Mouse (Mus musculus) midbrain, embryonic 15.5 days (tissue): Measurements from ENCODE around the gene Sox15. TPM values are rescaled to one million over a fixed set of nuclear protein-coding genes. Genes with fewer than 3 reads are reported as not detected.
A peak's percentile ranks its signal among the peaks of the same experiment; 100 is the strongest.

Source experiments
- ATAC-seq: fragments of 200-750 bp; cut with Nextera tagmentation; replicated peaks from 2 replicates; pipeline ENCODE4 v1.8.0; 2017; ENCODE audit warnings: moderate TSS enrichment
- H3K27ac ChIP-seq: fragments of 300-500 bp; sonication (generic); 2 replicates; pipeline ENCODE4 v1.5.1; 2015; ENCODE audit warnings: mild to moderate bottlenecking, inconsistent platforms
- H3K27me3 ChIP-seq: fragments of 300-500 bp; sonication (generic); replicated peaks from 2 replicates; pipeline ENCODE4 v1.6.1; 2015; ENCODE audit warnings: inconsistent platforms
- H3K36me3 ChIP-seq: fragments of 300-500 bp; sonication (generic); replicated peaks from 2 replicates; pipeline ENCODE4 v1.6.1; 2015; ENCODE audit warnings: inconsistent platforms
- H3K4me1 ChIP-seq: fragments of 300-500 bp; sonication (generic); 2 replicates; pipeline ENCODE4 v1.6.1; 2015; ENCODE audit warnings: inconsistent platforms
- H3K4me2 ChIP-seq: fragments of 300-500 bp; sonication (generic); 2 replicates; pipeline ENCODE4 v1.6.1; 2015; ENCODE audit warnings: inconsistent platforms, mild to moderate bottlenecking, moderate library complexity
- H3K4me3 ChIP-seq: fragments of 300-500 bp; sonication (generic); 2 replicates; pipeline ENCODE4 v1.5.1; 2015; ENCODE audit warnings: mild to moderate bottlenecking, inconsistent platforms
- H3K9ac ChIP-seq: fragments of 300-500 bp; sonication (generic); 2 replicates; pipeline ENCODE4 v1.6.1; 2015; ENCODE audit warnings: mild to moderate bottlenecking, inconsistent platforms
- H3K9me3 ChIP-seq: fragments of 300-500 bp; sonication (generic); 2 replicates; pipeline ENCODE4 v1.6.1; 2016; ENCODE audit warnings: inconsistent platforms
- WGBS: fragments of 180-500 bp; shearing (Covaris S2); methylation state at CpG from one replicate; pipeline ENCODE4 v1.1.7; 2015; ENCODE audit warnings: mixed read lengths; 5-methylcytosine and 5-hydroxymethylcytosine counted together
- polyA plus RNA-seq: library from polyadenylated mRNA; unstranded; fragments of >200 nt; fragmentation: Nextera tagmentation; extraction: Ambion mirVana; gene quantifications from 2 replicates; pipeline ENCODE4 v1.2.1, GENCODE M21; 2015

Gene Sox15
- polyA plus RNA-seq, 1 experiment from 2014 or later: not detected

DNA sequence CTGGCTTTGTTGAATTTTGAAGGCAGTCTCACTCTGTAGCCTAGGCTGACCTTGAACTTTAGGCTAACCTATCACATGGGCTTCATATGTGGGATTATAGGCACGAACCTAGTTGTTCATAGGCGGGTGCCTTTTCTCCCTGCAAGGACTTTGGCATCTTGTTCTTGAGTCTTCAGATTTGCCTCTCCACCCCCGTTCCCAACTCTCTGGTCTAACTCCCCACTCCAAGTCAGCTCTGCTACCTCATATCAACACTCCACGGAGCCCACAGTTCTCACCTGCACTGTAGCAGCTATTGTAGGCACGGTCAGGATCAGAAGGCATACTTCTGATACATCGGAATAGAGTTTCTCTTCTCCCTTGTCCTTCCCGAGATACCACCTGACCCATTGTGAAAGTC, 28.5 kb downstream of the Sox15 start:
- Histone ChIP-seq H3K9me3 (no peaks in the 10 kb centered on the region), H3K27me3 (0 out of 2 replicates have a peak, but pooled peaks cover 3% of the 10 kb centered on the region), H3K4me3 (no peak overlapping the region), H3K9ac (no peak overlapping the region), H3K4me1 (peaks cover 47% of the 10 kb centered on the region), H3K36me3 (no peaks in the 10 kb centered on the region), H3K4me2 (no peak overlapping the region; the same call in 1 of the 2 replicates), H3K27ac (peak overlapping the region; percentile 91; the same call in 1 of the 2 replicates)
- WGBS: 86% methylated on average over 7 of the region's 7 CpGs
- no peak for ATAC-seq

DNA sequence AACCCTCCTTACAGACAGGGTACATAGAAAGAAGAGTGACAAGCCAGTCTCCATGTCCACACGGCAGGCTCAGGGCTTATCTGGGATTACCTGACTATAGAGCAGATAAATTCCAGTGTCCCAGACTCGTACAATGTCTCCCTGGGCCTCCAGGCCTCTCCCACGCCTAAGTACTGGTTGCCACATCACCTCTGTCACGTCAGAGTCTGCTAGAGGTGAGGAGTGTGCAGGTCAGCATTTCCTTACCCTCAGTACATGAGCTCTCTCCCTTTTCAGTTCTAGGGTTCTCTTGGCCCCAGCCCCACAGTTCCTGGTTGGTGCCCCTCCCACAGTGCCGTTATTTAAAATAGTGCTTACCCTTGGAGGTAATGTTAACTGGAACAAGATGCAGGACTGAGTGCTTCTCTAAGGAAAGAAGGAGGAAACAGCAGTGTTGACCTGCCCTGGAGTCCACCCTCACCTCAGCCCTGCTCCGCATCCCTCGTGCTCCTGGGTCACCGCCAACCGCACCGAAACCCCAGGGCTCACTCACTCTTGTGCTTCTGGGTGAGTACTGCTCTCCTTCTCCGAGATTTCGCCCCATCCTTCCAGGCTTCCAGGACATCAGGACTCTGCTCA, 29.1 kb downstream of the Sox15 start:
- H3K27ac ChIP-seq: no peak overlapping the region
- H3K27me3 ChIP-seq: 0 out of 2 replicates have a peak, but pooled peaks cover 3% of the 10 kb centered on the region
- no peak for ATAC-seq
- H3K9ac ChIP-seq: no peak overlapping the region
- no peak overlapping the region for H3K4me3 ChIP-seq
- no peaks in the 10 kb centered on the region for H3K9me3 ChIP-seq
- H3K4me1 ChIP-seq: peaks cover 42% of the 10 kb centered on the region
- 73% methylated on average over 12 of the region's 12 CpGs for WGBS
- H3K36me3 ChIP-seq: no peaks in the 10 kb centered on the region
- no peak overlapping the region for H3K4me2 ChIP-seq

DNA sequence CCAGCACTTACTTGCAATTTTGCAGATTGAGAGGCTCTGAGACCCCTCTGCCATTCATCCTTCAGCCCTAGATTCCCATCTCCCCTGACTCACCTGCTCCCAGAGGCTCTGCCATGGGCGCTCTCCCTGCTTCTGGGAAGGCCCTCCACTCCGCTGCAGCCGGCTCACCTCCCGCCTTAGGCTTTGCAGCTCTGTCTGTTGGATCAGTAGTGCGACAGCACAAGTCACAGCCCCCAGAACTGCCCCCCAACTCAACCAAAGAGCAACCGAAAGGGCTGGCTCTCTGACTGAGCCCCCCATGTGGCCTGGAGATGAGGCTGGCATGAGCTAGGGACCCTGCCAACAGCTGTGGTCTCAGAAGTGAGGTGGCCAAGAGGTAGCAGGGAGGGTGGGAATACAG, 29.8 kb downstream of the Sox15 start:
- peaks cover 35% of the 10 kb centered on the region for H3K4me1 ChIP-seq
- ATAC-seq: no peak
- no peaks in the 10 kb centered on the region for H3K36me3 ChIP-seq
- WGBS: 83% methylated on average over 6 of the region's 6 CpGs
- no peaks in the 10 kb centered on the region for H3K9me3 ChIP-seq
- 0 out of 2 replicates have a peak, but pooled peaks cover 3% of the 10 kb centered on the region for H3K27me3 ChIP-seq
- H3K4me3 ChIP-seq: no peak overlapping the region
- H3K4me2 ChIP-seq: no peak overlapping the region
- no peak overlapping the region; the same call in 1 of the 2 replicates for H3K27ac ChIP-seq
- H3K9ac ChIP-seq: no peak overlapping the region

GRCm38 (mm10) chr11:69685526-69686148, 30.5 kb downstream of the Sox15 start, which contains the start of gene Tnfsf13:
Gene Tnfsf13, minus strand, starts transcription at chr11:69685784.
- no peak within 1 kb of the TSS for H3K4me2 ChIP-seq
- no peaks in the 10 kb centered on the region for H3K9me3 ChIP-seq
- H3K36me3 ChIP-seq: no peaks in the 10 kb centered on the region
- WGBS: 43% methylated on average over 10 of the region's 10 CpGs
- 0 out of 2 replicates have a peak, but pooled peaks cover 3% of the 10 kb centered on the region for H3K27me3 ChIP-seq
- peak within 1 kb of the TSS; percentile 17; the same call in 1 of the 2 replicates for H3K9ac ChIP-seq
- no peak within 1 kb of the TSS for H3K4me3 ChIP-seq
- peak within 1 kb of the TSS; percentile 75 for H3K27ac ChIP-seq
- no peak for ATAC-seq
- H3K4me1 ChIP-seq: peaks cover 28% of the 10 kb centered on the region

DNA sequence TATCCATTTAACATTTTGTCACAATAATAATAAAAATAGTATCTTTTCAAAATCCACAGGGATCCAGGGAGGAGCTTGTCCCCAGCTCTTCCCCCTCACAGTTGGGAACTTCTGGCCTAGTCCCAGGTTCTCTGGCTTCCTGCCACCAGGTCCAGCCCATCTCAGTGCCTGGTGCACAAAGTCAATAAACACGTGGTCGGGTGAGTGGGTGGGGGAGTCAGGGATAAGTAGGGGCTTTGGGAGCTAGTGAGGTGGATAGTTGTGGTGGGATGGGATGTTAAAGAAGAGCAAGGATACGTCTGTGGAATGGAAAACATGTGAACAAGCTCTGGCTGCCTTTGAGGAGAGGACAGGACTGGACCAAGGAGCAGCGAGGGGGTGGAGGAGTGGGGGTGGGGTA, 31.3 kb downstream of the Sox15 start:
- no peak for ATAC-seq
- Histone ChIP-seq H3K9ac (no peak overlapping the region), H3K36me3 (no peaks in the 10 kb centered on the region), H3K4me1 (peaks cover 21% of the 10 kb centered on the region), H3K9me3 (no peaks in the 10 kb centered on the region), H3K4me3 (no peak overlapping the region), H3K27ac (no peak overlapping the region), H3K4me2 (no peak overlapping the region), H3K27me3 (0 out of 2 replicates have a peak, but pooled peaks cover 3% of the 10 kb centered on the region)
- WGBS: 12% methylated on average over 4 of the region's 4 CpGs

GRCm38 (mm10) chr11:69687061-69687460, 31.9 kb downstream of the Sox15 start:
- Histone ChIP-seq H3K36me3 (no peaks in the 10 kb centered on the region), H3K27ac (no peak overlapping the region), H3K9me3 (no peaks in the 10 kb centered on the region), H3K4me1 (peaks cover 21% of the 10 kb centered on the region), H3K4me3 (no peak overlapping the region), H3K9ac (no peak overlapping the region), H3K4me2 (no peak overlapping the region), H3K27me3 (0 out of 2 replicates have a peak, but pooled peaks cover 3% of the 10 kb centered on the region)
- ATAC-seq: no peak
- WGBS: 58% methylated on average over 5 of the region's 5 CpGs

GRCm38 (mm10) chr11:69689891-69690290, 34.8 kb downstream of the Sox15 start:
- WGBS: 96% methylated on average over 1 of the region's 1 CpGs
- no peak overlapping the region for H3K27ac ChIP-seq
- ATAC-seq: no peak

GRCm38 (mm10) chr11:69692196-69692811, 37.2 kb downstream of the Sox15 start:
- Histone ChIP-seq H3K27me3 (no peaks in the 10 kb centered on the region), H3K9me3 (no peaks in the 10 kb centered on the region), H3K4me3 (no peak overlapping the region), H3K9ac (no peak overlapping the region), H3K36me3 (no peaks in the 10 kb centered on the region), H3K4me1 (peaks cover 11% of the 10 kb centered on the region), H3K27ac (no peak overlapping the region), H3K4me2 (no peak overlapping the region)
- 82% methylated on average over 9 of the region's 9 CpGs for WGBS
- ATAC-seq: no peak

More at GRCm38 (mm10) chr11:69689891-69690290, 34.8 kb downstream of the Sox15 start:
- Histone ChIP-seq H3K27me3 (0 out of 2 replicates have a peak, but pooled peaks cover 3% of the 10 kb centered on the region), H3K36me3 (no peaks in the 10 kb centered on the region), H3K4me2 (no peak overlapping the region), H3K4me1 (peaks cover 7% of the 10 kb centered on the region; the same call in 1 of the 2 replicates), H3K9me3 (no peaks in the 10 kb centered on the region), H3K9ac (no peak overlapping the region), H3K4me3 (no peak overlapping the region)

GRCm38 (mm10) chr11:69692863-69693262, 37.7 kb downstream of the Sox15 start:
- no peaks in the 10 kb centered on the region for H3K36me3 ChIP-seq
- no peaks in the 10 kb centered on the region for H3K9me3 ChIP-seq
- H3K27me3 ChIP-seq: no peaks in the 10 kb centered on the region
- no peak overlapping the region for H3K4me3 ChIP-seq
- H3K9ac ChIP-seq: no peak overlapping the region
- no peak for ATAC-seq
- H3K27ac ChIP-seq: no peak overlapping the region
- H3K4me2 ChIP-seq: no peak overlapping the region
- H3K4me1 ChIP-seq: peaks cover 11% of the 10 kb centered on the region
- 79% methylated on average over 6 of the region's 6 CpGs for WGBS

GRCm38 (mm10) chr11:69693421-69693965, 38.4 kb downstream of the Sox15 start:
- ATAC-seq: no peak
- 46% methylated on average over 11 of the region's 11 CpGs for WGBS
- H3K4me2 ChIP-seq: no peak overlapping the region
- no peak overlapping the region for H3K9ac ChIP-seq
- H3K27me3 ChIP-seq: no peaks in the 10 kb centered on the region
- H3K9me3 ChIP-seq: no peaks in the 10 kb centered on the region
- no peaks in the 10 kb centered on the region for H3K36me3 ChIP-seq
- no peak overlapping the region for H3K27ac ChIP-seq
- no peak overlapping the region for H3K4me3 ChIP-seq
- peaks cover 11% of the 10 kb centered on the region for H3K4me1 ChIP-seq

DNA sequence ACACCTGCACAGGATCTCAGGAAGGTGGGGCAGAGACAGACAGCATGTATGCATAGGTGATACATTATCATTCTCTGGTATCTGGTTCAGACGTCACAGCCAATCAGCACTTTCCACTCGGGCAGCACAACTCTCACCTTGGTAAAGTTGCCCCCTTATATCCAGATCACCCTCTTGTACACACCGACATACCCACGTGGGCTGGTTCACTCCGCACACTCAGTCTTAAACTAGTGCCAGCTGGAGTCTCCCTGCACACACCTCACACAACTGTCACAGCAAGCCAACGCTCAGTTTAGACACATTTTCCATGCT, 39.9 kb downstream of the Sox15 start:
- H3K27me3 ChIP-seq: no peaks in the 10 kb centered on the region
- H3K27ac ChIP-seq: no peak overlapping the region
- H3K4me2 ChIP-seq: peak overlapping the region; percentile 87
- peak overlapping the region; percentile 54; the same call in 1 of the 2 replicates for H3K9ac ChIP-seq
- 28% methylated on average over 6 of the region's 6 CpGs for WGBS
- ATAC-seq: no peak
- no peaks in the 10 kb centered on the region for H3K36me3 ChIP-seq
- H3K4me3 ChIP-seq: peak overlapping the region; percentile 41
- peaks cover 11% of the 10 kb centered on the region for H3K4me1 ChIP-seq
- H3K9me3 ChIP-seq: no peaks in the 10 kb centered on the region
